Mouse (Mus musculus) embryonic facial prominence, embryonic 14.5 days (tissue): ENCODE results near the gene Nkiras1. TPM values are rescaled to one million over a fixed set of nuclear protein-coding genes. Genes with fewer than 3 reads are reported as not detected.
A peak's percentile ranks its signal among the peaks of the same experiment; 100 is the strongest.

Experiments used
- ATAC-seq: fragments of 200-750 bp; cut with Nextera tagmentation; 2 replicates; pipeline ENCODE4 v1.8.0; 2017; ENCODE audit warnings: low read depth, moderate number of reproducible peaks, moderate TSS enrichment
- DNase-seq: peaks from one replicate; pipeline ENCODE4 v3.0.0-alpha.2; 2015; ENCODE audit warnings: low spot score
- H3K27ac ChIP-seq: fragments of 300-500 bp; sonication (generic); replicated peaks from 2 replicates; pipeline ENCODE4 v1.5.1; 2014; ENCODE audit warnings: low read depth, mild to moderate bottlenecking, low read length, moderate library complexity
- H3K27me3 ChIP-seq: fragments of 300-500 bp; sonication (generic); replicated peaks from 2 replicates; pipeline ENCODE4 v1.6.1; 2014; ENCODE audit warnings: low read length; ENCODE audit not compliant: control insufficient read depth, insufficient read depth
- H3K36me3 ChIP-seq: fragments of 300-500 bp; sonication (generic); 2 replicates; pipeline ENCODE4 v1.6.1; 2014; ENCODE audit warnings: low read length, mixed read lengths; ENCODE audit not compliant: control insufficient read depth, insufficient read depth
- H3K4me1 ChIP-seq: fragments of 300-500 bp; sonication (generic); 2 replicates; pipeline ENCODE4 v1.6.1; 2014; ENCODE audit warnings: antibody characterized with exemption, low read length; ENCODE audit not compliant: control insufficient read depth, insufficient read depth
- H3K4me2 ChIP-seq: fragments of 300-500 bp; sonication (generic); 2 replicates; pipeline ENCODE4 v1.6.1; 2014; ENCODE audit warnings: low read depth, mild to moderate bottlenecking, low read length, moderate library complexity, mixed read lengths
- H3K4me3 ChIP-seq: fragments of 300-500 bp; sonication (generic); 2 replicates; pipeline ENCODE4 v1.5.1; 2014; ENCODE audit warnings: low read depth, mild to moderate bottlenecking, low read length
- H3K9ac ChIP-seq: fragments of 300-500 bp; sonication (generic); 2 replicates; pipeline ENCODE4 v1.6.1; 2014; ENCODE audit warnings: low read depth, mild to moderate bottlenecking, low read length, moderate library complexity, mixed read lengths
- H3K9me3 ChIP-seq: fragments of 300-500 bp; sonication (generic); 2 replicates; pipeline ENCODE4 v1.6.1; 2016; ENCODE audit warnings: low read length; ENCODE audit not compliant: control insufficient read depth
- WGBS: fragments of 180-500 bp; shearing (Covaris S2); extraction: QIAGEN DNeasy Blood & Tissue Kit; methylation state at CpG from one replicate; pipeline ENCODE4 v1.1.7; 2014; 5-methylcytosine and 5-hydroxymethylcytosine counted together
- polyA plus RNA-seq: library from polyadenylated mRNA; unstranded; fragments of >200 nt; fragmentation: Nextera tagmentation; extraction: Ambion mirVana; gene quantifications from 2 replicates; pipeline ENCODE4 v1.2.1, GENCODE M21; 2014

Nkiras1 gene
- polyA plus RNA-seq, 1 experiment from 2014 or later, result 25.4 TPM

DNA sequence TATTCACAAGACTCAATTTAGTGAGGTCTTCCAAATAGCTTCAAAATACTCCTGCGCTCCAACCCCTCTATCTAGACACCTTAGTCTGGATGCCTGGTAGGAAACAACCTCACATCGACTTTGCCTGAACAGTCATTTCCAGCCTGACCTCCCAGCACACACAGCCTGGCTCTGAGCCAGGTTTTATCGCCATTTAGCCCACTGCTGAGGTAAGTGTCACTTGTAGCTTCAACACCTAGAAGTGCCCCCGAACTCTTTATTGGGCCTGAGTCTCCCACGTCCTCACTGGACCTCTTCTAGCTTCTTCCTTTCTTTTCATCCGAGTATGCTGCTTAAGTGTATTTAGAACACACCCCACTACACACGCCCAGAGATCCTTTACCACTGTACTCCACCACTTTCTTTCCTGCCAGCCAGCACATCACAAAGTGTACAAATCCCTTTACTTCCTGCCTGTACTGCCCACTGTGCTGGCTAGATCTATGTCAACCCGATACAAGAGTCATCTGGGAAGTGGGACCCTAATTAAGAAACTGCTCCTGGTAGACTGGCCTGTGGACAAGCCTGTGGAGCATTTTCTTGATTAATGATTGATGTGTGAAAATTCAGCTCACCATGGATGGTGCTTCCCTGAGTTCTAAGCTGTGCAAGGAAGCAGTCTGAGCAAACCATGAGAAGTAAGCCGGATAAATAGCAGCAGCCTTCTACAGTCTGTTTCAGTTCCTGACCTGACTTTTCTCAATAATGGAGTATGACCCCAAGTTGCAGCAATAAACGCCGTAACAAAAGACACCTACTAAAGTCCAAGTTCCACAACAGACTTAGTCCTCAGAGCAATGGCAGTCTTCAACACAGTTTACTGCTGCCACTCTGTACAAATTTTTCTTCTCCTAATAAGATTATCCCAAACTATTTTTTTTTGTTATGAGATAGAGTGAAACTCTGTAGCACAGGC lies 46.8 kb downstream of the Nkiras1 start:
- 81% methylated on average over 11 of the region's 11 CpGs for WGBS
- Histone ChIP-seq H3K27ac (no peak overlapping the region), H3K27me3 (no peaks in the 10 kb centered on the region), H3K4me3 (no peak overlapping the region), H3K4me1 (no peaks in the 10 kb centered on the region), H3K4me2 (no peak overlapping the region), H3K9me3 (no peaks in the 10 kb centered on the region), H3K36me3 (peaks cover 15% of the 10 kb centered on the region), H3K9ac (no peak overlapping the region)
- DNase-seq (no peak), ATAC-seq (no peak)

DNA sequence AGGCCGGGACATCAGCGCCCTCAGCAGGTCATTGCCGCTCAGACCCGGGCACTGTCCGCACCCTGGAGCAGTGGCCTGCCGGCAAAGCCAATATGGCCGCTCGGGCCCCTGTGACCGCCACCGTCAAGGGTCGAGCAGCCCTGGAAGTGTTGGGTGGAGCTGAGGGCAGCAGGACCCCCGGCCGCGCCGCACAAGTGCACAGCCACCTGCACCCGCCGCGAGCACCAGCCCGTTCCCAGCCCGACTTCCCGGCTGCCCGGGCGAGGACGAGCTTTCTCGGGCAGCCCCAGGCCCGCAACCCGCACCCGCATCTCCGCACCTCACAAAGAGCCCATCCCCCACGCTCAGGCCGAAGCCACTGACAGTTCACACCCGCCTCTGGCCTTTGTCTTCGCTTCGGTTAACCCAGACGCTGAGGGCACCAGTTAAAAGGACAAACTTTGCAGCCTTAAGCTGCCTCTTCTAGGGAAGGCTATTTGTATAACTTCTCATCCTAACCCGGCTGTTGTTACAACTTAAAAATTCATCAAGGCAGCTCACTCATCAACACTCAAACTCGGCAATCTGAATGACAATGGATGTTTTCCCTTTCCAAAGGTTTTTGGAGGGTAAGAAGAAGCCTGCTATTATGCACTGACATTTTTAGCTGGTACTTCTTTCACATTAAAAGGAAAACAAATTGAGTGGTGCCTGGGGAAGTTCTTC lies 56.2 kb downstream of the Nkiras1 start:
- H3K4me2 ChIP-seq, result peak overlapping the region; percentile 76

DNA sequence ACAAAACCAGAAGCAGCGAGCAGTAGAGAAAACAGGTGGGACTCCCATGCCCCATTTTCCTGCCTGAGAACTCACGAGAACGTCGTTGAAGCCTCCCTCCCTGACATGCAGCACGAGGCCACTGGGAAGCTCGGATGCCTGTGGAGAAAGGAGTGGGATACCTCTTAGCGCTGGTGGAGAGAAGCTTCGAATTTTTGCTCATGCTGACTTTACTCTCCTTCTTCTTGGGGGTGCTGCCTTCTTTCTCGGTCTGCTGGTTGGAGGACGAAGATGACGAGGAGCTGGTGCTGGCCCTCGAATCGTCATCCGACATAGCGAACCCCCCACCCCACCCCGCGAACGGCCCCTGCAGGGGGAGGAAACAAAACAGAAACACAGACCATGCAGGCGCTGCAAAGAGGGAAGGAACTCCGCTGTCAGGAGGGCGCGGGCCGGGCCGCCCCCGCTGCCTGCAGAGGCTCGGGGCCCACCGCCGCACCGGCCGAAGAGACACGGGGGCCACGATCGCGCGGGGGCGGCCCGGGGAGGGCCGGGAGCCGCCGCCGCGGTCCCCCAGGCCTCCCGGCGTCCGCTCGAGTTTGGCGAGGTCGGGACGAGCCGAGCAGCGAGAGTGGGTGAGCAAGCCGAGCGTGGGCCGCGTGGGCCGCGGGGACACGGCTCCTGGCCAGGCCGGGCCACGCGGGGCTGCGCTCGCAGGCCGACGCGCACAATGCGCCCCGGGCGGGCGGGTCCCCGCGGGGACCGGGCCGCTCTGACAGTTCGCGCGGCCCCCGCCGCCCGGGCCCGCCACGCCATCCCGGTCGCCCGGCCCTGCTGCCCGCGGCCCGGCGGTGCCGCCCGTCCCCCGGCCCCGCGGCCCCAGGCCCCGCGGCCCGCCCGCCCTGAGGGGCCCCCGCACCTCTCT lies 60.1 kb downstream of the Nkiras1 start:
- Histone ChIP-seq H3K4me1 (peaks cover 14% of the 10 kb centered on the region), H3K9me3 (no peaks in the 10 kb centered on the region), H3K4me3 (peak overlapping the region; percentile 87), H3K4me2 (peak overlapping the region; percentile 71), H3K27ac (peak overlapping the region; percentile 89), H3K9ac (peak overlapping the region; percentile 98), H3K36me3 (peaks cover 12% of the 10 kb centered on the region; the same call in 1 of the 2 replicates), H3K27me3 (no peaks in the 10 kb centered on the region)
- DNase-seq, result peak; percentile 61
- under 1% methylated on average over 28 of the region's 99 CpGs for WGBS
- peak; percentile 77 for ATAC-seq

More for the DNA sequence above, 56.2 kb downstream of the Nkiras1 start:
- DNase-seq, result no peak
- WGBS, result 3% methylated on average over 11 of the region's 37 CpGs
- Histone ChIP-seq H3K27me3 (no peaks in the 10 kb centered on the region), H3K9me3 (no peaks in the 10 kb centered on the region), H3K36me3 (peaks cover 17% of the 10 kb centered on the region; the same call in 1 of the 2 replicates), H3K9ac (peak overlapping the region; percentile 62), H3K4me3 (peak overlapping the region; percentile 41), H3K4me1 (peaks cover 14% of the 10 kb centered on the region), H3K27ac (no peak overlapping the region)
- no peak for ATAC-seq

DNA sequence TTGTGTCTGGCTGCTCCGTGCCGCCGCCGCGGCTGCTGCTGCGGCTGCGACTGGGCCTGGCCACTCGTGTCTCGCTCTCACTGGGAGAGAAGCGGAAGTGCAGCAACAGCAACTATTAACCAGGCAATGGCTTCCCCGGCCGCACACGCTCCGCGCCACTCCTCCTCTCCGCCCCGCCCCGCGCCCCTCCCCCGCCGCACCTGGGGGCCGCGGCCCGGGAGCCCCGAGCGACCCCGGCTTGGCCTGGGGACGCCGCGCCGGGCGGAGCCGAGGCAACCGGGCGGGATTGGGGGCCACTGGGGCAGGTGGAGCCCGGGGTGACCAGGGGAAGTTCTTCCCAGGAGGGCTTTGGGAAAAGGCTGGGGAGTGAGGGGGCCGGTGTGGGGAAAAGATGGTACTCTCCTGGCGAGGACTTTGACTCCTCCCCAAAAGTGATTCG lies 60.8 kb downstream of the Nkiras1 start, which contains the start of gene Ube2e1:
TSS of gene Ube2e1 (minus strand) at position 167 of the 439 bp plus-strand sequence.
- 1% methylated on average over 21 of the region's 39 CpGs for WGBS
- H3K27me3 ChIP-seq, result no peaks in the 10 kb centered on the region
- no peaks in the 10 kb centered on the region for H3K9me3 ChIP-seq
- DNase-seq (peak; percentile 88), ATAC-seq (peak; percentile 94)
- H3K36me3 ChIP-seq, result peaks cover 10% of the 10 kb centered on the region; the same call in 1 of the 2 replicates
- peaks cover 14% of the 10 kb centered on the region for H3K4me1 ChIP-seq
- peak within 1 kb of the TSS; percentile 71 for H3K4me2 ChIP-seq
- peak within 1 kb of the TSS; percentile 89 for H3K27ac ChIP-seq
- peak within 1 kb of the TSS; percentile 87 for H3K4me3 ChIP-seq
- peak within 1 kb of the TSS; percentile 98 for H3K9ac ChIP-seq

Other genes starting within 250 kb of the Nkiras1 start
- gene Nr1d2, start 32.0 kb upstream of the Nkiras1 start, polyA plus RNA-seq, result 10.0 and 10.3 TPM in 2 replicates
- gene Rpl15, start 255 bp downstream of the Nkiras1 start, polyA plus RNA-seq, result 513 and 535 TPM in 2 replicates
- gene Ube2e1, start 60.7 kb downstream of the Nkiras1 start, polyA plus RNA-seq, result 48.1 and 48.4 TPM in 2 replicates